Mouse (Mus musculus) lung, embryonic 14.5 days (tissue): ENCODE measurements at regions not wholly inside any gene's neighbourhood (a gene's known extent, or its start where the extent isn't known, plus 50 kb on each side); places are given as distances from the start of the nearest gene placed in this dataset.
A peak's percentile ranks its signal among the peaks of the same experiment; 100 is the strongest.

Source experiments
- ATAC-seq: fragments of 200-750 bp; cut with Nextera tagmentation; 2 replicates; pipeline ENCODE4 v1.8.0; 2017; ENCODE audit warnings: mild to moderate bottlenecking, moderate TSS enrichment, moderate library complexity; ENCODE audit not compliant: insufficient read depth
- DNase-seq: peaks from one replicate; pipeline ENCODE4 v3.0.0-alpha.2; 2015
- H3K27ac ChIP-seq: fragments of 300-500 bp; sonication (generic); 2 replicates; pipeline ENCODE4 v1.5.1; 2014; ENCODE audit warnings: low read depth, mild to moderate bottlenecking, moderate library complexity
- H3K27me3 ChIP-seq: fragments of 300-500 bp; sonication (generic); 2 replicates; pipeline ENCODE4 v1.6.1; 2014; ENCODE audit warnings: low read length, control low read depth; ENCODE audit not compliant: insufficient read depth
- H3K36me3 ChIP-seq: fragments of 300-500 bp; sonication (generic); 2 replicates; pipeline ENCODE4 v1.6.1; 2014; ENCODE audit warnings: control low read depth; ENCODE audit not compliant: insufficient read depth
- H3K4me1 ChIP-seq: fragments of 300-500 bp; sonication (generic); 2 replicates; pipeline ENCODE4 v1.6.1; 2014; ENCODE audit warnings: antibody characterized with exemption, control low read depth; ENCODE audit not compliant: insufficient read depth
- H3K4me2 ChIP-seq: fragments of 300-500 bp; sonication (generic); 2 replicates; pipeline ENCODE4 v1.6.1; 2014; ENCODE audit warnings: mild to moderate bottlenecking
- H3K4me3 ChIP-seq: fragments of 300-500 bp; sonication (generic); 2 replicates; pipeline ENCODE4 v1.5.1; 2014; ENCODE audit warnings: low read depth, low read length
- H3K9ac ChIP-seq: fragments of 300-500 bp; sonication (generic); 2 replicates; pipeline ENCODE4 v1.6.1; 2014
- H3K9me3 ChIP-seq: fragments of 300-500 bp; sonication (generic); 2 replicates; pipeline ENCODE4 v1.6.1; 2016; ENCODE audit warnings: low read depth, low read length, control low read depth
- CTCF ChIP-seq: IDR thresholded peaks from 2 replicates; pipeline ENCODE4 v1.5.1; 2016; ENCODE audit warnings: antibody characterized with exemption, low read depth
- WGBS: fragments of 180-500 bp; shearing (Covaris S2); extraction: QIAGEN DNeasy Blood & Tissue Kit; methylation state at CpG from one replicate; pipeline ENCODE4 v1.1.7; 2014; 5-methylcytosine and 5-hydroxymethylcytosine counted together

DNA sequence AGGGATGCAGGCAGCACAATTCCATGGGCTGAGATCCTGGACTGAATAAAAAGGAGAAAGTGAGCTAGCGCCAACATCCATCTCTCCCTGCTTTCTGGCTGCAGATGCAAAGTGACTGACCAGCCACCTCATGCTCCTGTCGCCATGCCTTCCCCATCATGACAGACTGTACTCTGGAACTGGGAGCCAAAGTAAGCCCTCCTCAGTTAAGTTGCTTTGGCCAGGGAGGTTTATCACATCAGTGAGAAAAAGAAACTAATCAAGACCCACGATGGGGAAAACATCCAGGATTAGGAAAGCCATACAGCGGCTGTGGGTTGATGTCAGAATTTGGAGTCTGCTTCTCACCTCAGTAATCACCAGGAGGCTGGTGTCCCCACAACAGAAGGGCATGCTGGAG is 283.6 kb downstream of the Prdm2 start:
- no peak overlapping the region for H3K9ac ChIP-seq
- H3K27me3 ChIP-seq, result no peaks in the 10 kb centered on the region
- no peak for TF ChIP-seq CTCF
- whole genome bisulfite sequencing, result 84% methylated on average over 4 of the region's 4 CpGs
- DNase-seq, result no peak
- no peak for ATAC-seq
- no peaks in the 10 kb centered on the region for H3K9me3 ChIP-seq
- H3K4me2 ChIP-seq, result no peak overlapping the region
- H3K36me3 ChIP-seq, result no peaks in the 10 kb centered on the region
- H3K4me3 ChIP-seq, result no peak overlapping the region
- H3K4me1 ChIP-seq, result no peaks in the 10 kb centered on the region
- no peak overlapping the region for H3K27ac ChIP-seq

DNA sequence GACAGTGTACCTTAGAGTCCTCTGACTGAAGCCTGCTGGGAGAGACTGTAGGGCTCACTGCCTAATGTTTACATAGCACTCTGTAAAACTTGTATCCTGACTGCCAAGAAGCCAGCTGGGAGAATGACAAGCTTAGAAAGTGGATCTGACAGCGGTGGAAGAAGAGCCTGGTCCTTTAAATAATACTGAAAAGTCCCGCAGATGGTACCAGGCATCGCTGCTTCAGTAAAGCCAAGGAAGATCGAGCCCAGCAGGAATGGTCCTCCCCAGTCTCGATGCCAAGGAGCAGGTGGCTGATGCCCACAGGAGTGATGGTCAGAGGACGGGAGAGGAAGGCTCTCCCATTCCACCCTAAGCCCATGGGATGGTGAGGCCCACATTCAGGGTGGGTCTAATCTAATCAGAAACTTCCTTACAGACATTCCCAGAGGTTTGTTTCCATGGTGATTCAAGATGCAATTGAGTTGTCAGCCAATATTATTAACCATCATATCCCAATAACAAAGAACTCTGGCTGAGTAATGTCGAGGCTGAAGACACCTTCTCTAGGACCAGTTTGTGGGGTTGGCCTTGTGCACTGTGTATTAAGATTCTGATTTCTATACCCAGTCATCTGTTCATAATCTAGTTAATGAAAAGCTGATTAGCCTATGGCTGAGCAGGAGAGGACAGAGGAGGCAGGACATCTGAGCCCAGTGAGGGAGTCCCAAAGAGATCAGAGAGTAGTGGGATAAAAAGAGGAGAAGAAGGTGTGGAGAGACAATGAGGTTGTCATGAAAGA is 285.3 kb downstream of the Prdm2 start:
- no peak for ATAC-seq
- Histone ChIP-seq H3K36me3 (no peaks in the 10 kb centered on the region), H3K9ac (no peak overlapping the region), H3K4me2 (no peak overlapping the region), H3K9me3 (no peaks in the 10 kb centered on the region), H3K27me3 (no peaks in the 10 kb centered on the region), H3K27ac (no peak overlapping the region), H3K4me1 (no peaks in the 10 kb centered on the region), H3K4me3 (no peak overlapping the region)
- DNase-seq, result peak; percentile 56
- TF ChIP-seq CTCF, result no peak
- 69% methylated on average over 7 of the region's 7 CpGs for WGBS

DNA sequence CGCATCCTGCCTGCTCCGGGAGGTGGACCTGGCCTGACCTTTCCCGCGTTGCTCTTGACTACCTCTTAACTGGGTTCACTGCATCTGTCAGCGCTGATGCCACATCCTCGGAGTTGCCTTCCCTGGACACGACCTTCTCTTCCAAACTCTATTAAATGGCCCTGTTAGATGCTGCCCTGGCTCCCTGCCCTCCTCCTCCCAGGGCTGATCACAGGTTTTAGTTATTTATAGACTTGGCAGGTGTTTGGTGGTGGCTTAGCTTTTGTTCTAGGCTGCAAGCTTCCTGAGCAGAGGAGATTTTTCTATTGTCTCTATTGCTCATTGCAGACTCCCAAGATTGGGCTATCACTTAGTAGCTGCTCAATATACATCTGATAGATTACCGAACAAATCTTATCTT is 287.7 kb downstream of the Prdm2 start:
- DNase-seq (no peak), ATAC-seq (no peak)
- WGBS, result 69% methylated on average over 8 of the region's 8 CpGs
- Histone ChIP-seq H3K9me3 (no peaks in the 10 kb centered on the region), H3K4me3 (no peak overlapping the region), H3K9ac (no peak overlapping the region), H3K27ac (no peak overlapping the region), H3K27me3 (no peaks in the 10 kb centered on the region), H3K4me2 (no peak overlapping the region), H3K4me1 (no peaks in the 10 kb centered on the region), H3K36me3 (no peaks in the 10 kb centered on the region)
- TF ChIP-seq CTCF, result no peak

DNA sequence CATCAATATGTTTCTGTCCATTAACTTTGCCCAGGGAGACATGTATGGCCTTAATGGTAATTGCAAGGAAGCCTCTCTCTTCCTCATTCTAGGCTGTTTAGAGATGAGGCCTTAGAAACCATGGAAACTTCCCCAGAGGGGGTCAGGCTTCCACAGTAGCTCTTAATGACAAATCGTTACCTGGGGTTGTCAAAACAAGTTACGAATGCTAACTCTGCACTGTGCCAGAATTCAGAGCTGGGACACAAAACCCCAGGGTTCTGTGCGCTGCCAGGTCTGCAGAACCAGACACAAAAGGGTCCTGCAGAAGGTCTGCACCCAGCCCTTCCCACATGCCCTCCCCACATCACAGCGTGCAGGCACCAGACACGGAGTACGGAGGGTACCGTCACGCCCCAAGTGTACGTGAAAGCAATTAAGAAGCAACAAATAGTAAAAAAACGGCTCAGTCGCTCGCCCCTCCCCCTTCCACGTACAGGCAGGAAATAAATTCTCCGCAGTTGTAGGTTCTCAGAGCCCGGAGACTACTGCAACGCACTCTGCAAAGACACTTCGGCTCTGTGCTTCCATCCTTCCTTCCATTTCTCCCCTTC is 303.3 kb downstream of the Prdm2 start:
- WGBS, result 39% methylated on average over 17 of the region's 17 CpGs
- ATAC-seq, result no peak
- peak; percentile 24 for DNase-seq
- no peak overlapping the region for H3K27ac ChIP-seq
- H3K9ac ChIP-seq, result no peak overlapping the region
- H3K4me1 ChIP-seq, result no peaks in the 10 kb centered on the region
- no peaks in the 10 kb centered on the region for H3K9me3 ChIP-seq
- TF ChIP-seq CTCF, result no peak
- H3K4me2 ChIP-seq, result peak overlapping the region; percentile 45
- no peaks in the 10 kb centered on the region for H3K27me3 ChIP-seq
- no peaks in the 10 kb centered on the region for H3K36me3 ChIP-seq
- H3K4me3 ChIP-seq, result no peak overlapping the region

DNA sequence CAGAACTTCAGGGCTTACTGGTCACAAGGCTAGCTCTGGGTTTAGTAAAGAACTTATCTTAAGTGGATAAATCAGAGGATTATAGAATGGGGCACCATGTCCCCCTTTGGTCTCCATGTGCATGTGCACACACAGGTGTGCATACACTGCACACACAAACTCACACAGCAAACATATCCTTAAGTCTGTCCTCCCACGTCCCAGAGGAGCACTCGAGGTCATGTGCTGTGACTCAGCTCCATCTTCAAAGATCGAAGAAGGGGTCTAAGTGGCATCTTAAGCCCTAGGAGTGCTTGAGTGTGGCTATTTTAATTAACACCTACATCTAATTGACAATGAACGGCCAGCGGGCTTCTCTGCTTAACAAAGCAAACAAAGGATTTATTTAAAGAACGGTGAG is 304.0 kb downstream of the Prdm2 start:
- ATAC-seq (no peak), DNase-seq (no peak)
- no peaks in the 10 kb centered on the region for H3K27me3 ChIP-seq
- WGBS, result 52% methylated on average over 6 of the region's 6 CpGs
- H3K36me3 ChIP-seq, result no peaks in the 10 kb centered on the region
- no peaks in the 10 kb centered on the region for H3K9me3 ChIP-seq
- TF ChIP-seq CTCF, result no peak
- H3K4me3 ChIP-seq, result no peak overlapping the region
- H3K4me2 ChIP-seq, result no peak overlapping the region
- no peak overlapping the region for H3K9ac ChIP-seq
- no peak overlapping the region for H3K27ac ChIP-seq
- peaks cover 3% of the 10 kb centered on the region; the same call in 1 of the 2 replicates for H3K4me1 ChIP-seq

DNA sequence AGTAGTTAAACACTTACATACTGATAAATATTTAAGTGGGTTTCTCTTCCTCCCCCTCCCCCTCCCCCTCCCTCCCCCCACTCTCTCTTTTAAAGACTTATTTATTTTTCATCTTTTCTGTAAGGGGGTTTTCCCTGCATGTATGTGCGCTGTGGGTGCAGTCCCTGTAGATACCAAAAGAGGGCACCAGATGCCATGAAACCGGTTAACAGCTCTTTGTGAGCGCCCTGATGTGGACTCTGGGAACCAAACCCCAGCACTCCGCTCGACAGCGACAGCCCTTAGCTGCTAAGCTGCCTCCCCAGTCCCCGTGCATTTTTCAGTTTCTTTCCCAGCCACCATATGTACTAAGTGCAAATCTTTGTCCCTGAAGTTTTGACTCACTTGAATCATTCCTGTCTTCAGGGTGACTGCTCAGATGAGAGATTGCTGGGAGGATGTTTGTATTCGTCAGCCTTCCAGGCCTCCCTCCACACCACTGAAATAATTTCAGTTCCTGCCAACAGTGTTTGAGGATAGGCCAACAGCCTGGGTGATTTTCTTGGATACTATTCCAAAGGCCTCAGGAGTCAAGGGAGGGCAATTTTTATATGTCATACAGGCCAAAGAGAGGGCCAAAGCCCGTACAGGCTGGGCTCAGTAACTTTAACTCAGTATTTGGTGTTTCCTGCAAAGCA is 309.3 kb downstream of the Prdm2 start:
- H3K27ac ChIP-seq, result no peak overlapping the region
- 53% methylated on average over 9 of the region's 9 CpGs for WGBS
- H3K4me3 ChIP-seq, result no peak overlapping the region
- peaks cover 3% of the 10 kb centered on the region; the same call in 1 of the 2 replicates for H3K4me1 ChIP-seq
- ATAC-seq (peak; percentile 92), DNase-seq (peak; percentile 84)
- no peak overlapping the region for H3K4me2 ChIP-seq
- H3K9ac ChIP-seq, result no peak overlapping the region
- no peaks in the 10 kb centered on the region for H3K36me3 ChIP-seq
- TF ChIP-seq CTCF, result peak; percentile 45
- no peaks in the 10 kb centered on the region for H3K9me3 ChIP-seq
- H3K27me3 ChIP-seq, result no peaks in the 10 kb centered on the region

DNA sequence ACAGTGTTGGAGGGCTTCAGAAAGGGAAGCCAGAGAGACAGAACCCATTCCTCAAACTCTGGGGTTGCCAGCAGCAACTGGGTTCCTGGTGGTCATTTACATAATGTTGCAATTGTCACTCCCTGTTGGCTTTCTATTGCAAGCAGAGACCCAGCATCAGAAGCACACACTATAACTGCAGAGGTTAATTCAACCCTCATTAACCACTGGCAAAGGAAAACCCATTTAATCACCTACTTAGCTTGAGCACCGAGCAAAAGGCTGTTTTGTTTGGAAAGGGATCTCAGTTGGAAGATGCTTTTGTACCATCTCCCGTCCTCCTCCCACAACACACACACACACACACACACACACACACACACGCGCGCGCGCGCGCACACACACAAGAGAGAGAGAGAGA is 312.0 kb downstream of the Prdm2 start:
- Histone ChIP-seq H3K27ac (no peak overlapping the region), H3K27me3 (no peaks in the 10 kb centered on the region), H3K4me1 (peaks cover 3% of the 10 kb centered on the region; the same call in 1 of the 2 replicates), H3K4me2 (no peak overlapping the region), H3K9me3 (peaks cover 2% of the 10 kb centered on the region; the same call in 1 of the 2 replicates), H3K4me3 (no peak overlapping the region), H3K36me3 (no peaks in the 10 kb centered on the region), H3K9ac (no peak overlapping the region)
- ATAC-seq (no peak), DNase-seq (no peak)
- TF ChIP-seq CTCF, result no peak
- WGBS, result 82% methylated on average over 6 of the region's 9 CpGs
